In genomic region chr6:128629771-128630739, GRCm38 (mm10) we compare ENCODE assay signal across 9 mouse cellular contexts. TPM values are rescaled to one million over a fixed set of nuclear protein-coding genes. Genes with fewer than 3 reads are reported as not detected.
DNase-seq lines count a peak whose midpoint lies in the region; ATAC-seq lines count a peak whose summit lies in the region.
"Had no signal": no experiment of that assay in that cellular context is flagged by ENCODE, and none has a peak within 500 bp of the region (broad histone marks: within the 10 kb centered on the region; RNA-seq: fewer than 3 reads in every experiment).

No protein-coding gene starts in this region.

- intact Hi-C loops in left cerebral cortex, postnatal 25 days (cut with DNase I) = loop anchor here (2.0 to 10.0 kb wide), 2 partner anchors 25 to 155 kb away; no protein-coding TSS in a partner anchor

- DNase-seq in adipocyte (ENCODE audit: low spot score) = peak; percentile 11
- DNase-seq in embryo, embryonic 11 days = peak; percentile 68
- peak; percentile 93 for DNase-seq in heart, adult 11 months
- peak; percentile 41 for DNase-seq in kidney, adult 11 months
- DNase-seq in left cerebral cortex, postnatal 25 days (ENCODE audit: low spot score in 2 of 2) = peak; percentile 57 to 71
- DNase-seq in right cerebral cortex, adult 18-20 months = peak; percentile 47
- DNase-seq in urinary bladder, postnatal 36 days (ENCODE audit: low spot score in 2 of 2) = peak; percentile 5 to 23

- peak; percentile 97 for ATAC-seq in megakaryocyte progenitor cell, adult 5-6 weeks (replicated peaks; ENCODE audit: poor library complexity)

RNA-seq across cellular contexts. Expression of gene Klrb1a, which starts 6.7 kb away (rescaled TPM):
- total RNA-seq in left cerebral cortex, postnatal 25 days (2021) = not detected
- total RNA-seq in megakaryocyte progenitor cell, adult 5-6 weeks (2015) = 0.74 TPM in 1 of 2 replicates, not detected in the other
- not detected in 2 replicates for total RNA-seq in megakaryocyte progenitor cell, adult 5-6 weeks (2017)
- total RNA-seq: gastrocnemius, adult 8-10 months had no signal

RNA-seq across cellular contexts. Expression of gene Clec2h, which starts 32.1 kb away (rescaled TPM):
- total RNA-seq in left cerebral cortex, postnatal 25 days (2021) = under 1 TPM in 1 of 2 experiments, not detected in 1; 0.46 TPM
- total RNA-seq in megakaryocyte progenitor cell, adult 5-6 weeks (2015) = not detected in 2 replicates
- not detected in 2 replicates for total RNA-seq in megakaryocyte progenitor cell, adult 5-6 weeks (2017)
- total RNA-seq: gastrocnemius, adult 8-10 months had no signal

RNA-seq across cellular contexts. Expression of gene A2ml1, which starts 48.6 kb away (rescaled TPM):
- 10 to 100 TPM; 14.7 to 15.6 TPM for total RNA-seq in left cerebral cortex, postnatal 25 days (2021)
- not detected in 2 replicates for total RNA-seq in megakaryocyte progenitor cell, adult 5-6 weeks (2015)
- not detected in 2 replicates for total RNA-seq in megakaryocyte progenitor cell, adult 5-6 weeks (2017)
- total RNA-seq: gastrocnemius, adult 8-10 months had no signal

Comparison
In these comparisons a context has a peak if more than half of its experiments do, and no peak if none do; other contexts are left out.
1. Peak in every context shown above with its lines: DNase-seq and ATAC-seq.
2. DNase-seq: peak in every context shown above with its lines; median percentile 93 in heart, adult 11 months; 68 in embryo, embryonic 11 days; 64 in left cerebral cortex, postnatal 25 days; 47 in right cerebral cortex, adult 18-20 months; 41 in kidney, adult 11 months; 14 in urinary bladder, postnatal 36 days; 11 in adipocyte.
3. RNA of gene A2ml1, which starts 48.6 kb away (total RNA-seq): 14.7 to 15.6 TPM in left cerebral cortex, postnatal 25 days; not detected in megakaryocyte progenitor cell, adult 5-6 weeks; every median in the first group is over 10 times any median in the second.